Mouse (Mus musculus) forebrain, embryonic 14.5 days (tissue): ENCODE measurements around the gene Sgsh. TPM values are rescaled to one million over a fixed set of nuclear protein-coding genes. Genes with fewer than 3 reads are reported as not detected.

Source experiments
- ATAC-seq: fragments of 200-750 bp; cut with Nextera tagmentation; 2 replicates; pipeline ENCODE4 v1.8.0; 2017; ENCODE audit warnings: mild to moderate bottlenecking, moderate library complexity
- DNase-seq: peaks from one replicate; pipeline ENCODE4 v3.0.0-alpha.2; 2015; ENCODE audit warnings: low spot score
- H3K27ac ChIP-seq: fragments of 300-500 bp; sonication (generic); 2 replicates; pipeline ENCODE4 v1.5.1; 2014; ENCODE audit warnings: low read depth, mild to moderate bottlenecking, control low read depth, low read length, moderate library complexity
- H3K27me3 ChIP-seq: fragments of 300-500 bp; sonication (generic); replicated peaks from 2 replicates; pipeline ENCODE4 v1.6.1; 2014; ENCODE audit warnings: low read length, control low read depth, mixed read lengths; ENCODE audit not compliant: control insufficient read depth, insufficient read depth
- H3K36me3 ChIP-seq: fragments of 300-500 bp; sonication (generic); 2 replicates; pipeline ENCODE4 v1.6.1; 2014; ENCODE audit warnings: low read length, control low read depth; ENCODE audit not compliant: control insufficient read depth, insufficient read depth
- H3K4me1 ChIP-seq: fragments of 300-500 bp; sonication (generic); 2 replicates; pipeline ENCODE4 v1.6.1; 2014; ENCODE audit warnings: antibody characterized with exemption, low read length, control low read depth; ENCODE audit not compliant: control insufficient read depth, insufficient read depth
- H3K4me2 ChIP-seq: fragments of 300-500 bp; sonication (generic); 2 replicates; pipeline ENCODE4 v1.6.1; 2014; ENCODE audit warnings: mild to moderate bottlenecking, control low read depth, low read length
- H3K4me3 ChIP-seq: fragments of 300-500 bp; sonication (generic); 2 replicates; pipeline ENCODE4 v1.5.1; 2014; ENCODE audit warnings: low read depth, low read length, control low read depth
- H3K9ac ChIP-seq: fragments of 300-500 bp; sonication (generic); 2 replicates; pipeline ENCODE4 v1.6.1; 2014; ENCODE audit warnings: mild to moderate bottlenecking, low read length, control low read depth, moderate library complexity
- H3K9me3 ChIP-seq: fragments of 300-500 bp; sonication (generic); replicated peaks from 2 replicates; pipeline ENCODE4 v1.6.1; 2016; ENCODE audit warnings: low read length, control low read depth, mixed read lengths; ENCODE audit not compliant: control insufficient read depth
- WGBS: fragments of 180-500 bp; shearing (Covaris S2); extraction: QIAGEN DNeasy Blood & Tissue Kit; methylation state at CpG from one replicate; pipeline ENCODE4 v1.1.7; 2014; 5-methylcytosine and 5-hydroxymethylcytosine counted together
- polyA plus RNA-seq: library from polyadenylated mRNA; unstranded; fragments of >200 nt; fragmentation: Nextera tagmentation; extraction: Ambion mirVana; gene quantifications from 2 replicates; pipeline ENCODE4 v1.2.1, GENCODE M21; 2014

The Sgsh gene
- polyA plus RNA-seq, 1 experiment from 2014 or later = 2.7 TPM

DNA sequence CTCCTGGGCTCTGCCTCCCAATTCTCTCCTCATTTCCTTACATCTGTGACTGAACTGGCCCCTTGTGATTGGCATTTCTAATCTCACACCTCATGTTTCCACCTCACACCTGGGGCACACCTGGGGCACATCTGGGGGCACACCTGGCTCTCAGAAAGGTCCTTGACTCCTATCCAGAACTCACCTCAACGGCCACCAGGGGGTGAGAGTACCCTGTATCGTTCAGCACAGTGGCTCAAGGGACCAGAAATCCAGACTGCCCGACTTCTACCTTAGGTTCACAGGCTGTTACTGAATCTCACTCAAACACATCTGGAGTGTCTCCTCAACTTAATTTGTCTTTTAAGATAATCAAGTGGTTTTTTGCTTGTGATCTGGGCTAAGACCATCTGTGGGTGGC is 23.4 kb downstream of the Sgsh start:
- H3K9ac ChIP-seq = no peak overlapping the region
- ATAC-seq (no peak), DNase-seq (no peak)
- H3K27ac ChIP-seq = no peak overlapping the region
- H3K4me1 ChIP-seq = no peaks in the 10 kb centered on the region
- no peaks in the 10 kb centered on the region for H3K9me3 ChIP-seq
- no peaks in the 10 kb centered on the region for H3K27me3 ChIP-seq
- no peak overlapping the region for H3K4me2 ChIP-seq
- no peak overlapping the region for H3K4me3 ChIP-seq
- 42% methylated on average over 3 of the region's 3 CpGs for WGBS
- H3K36me3 ChIP-seq = no peaks in the 10 kb centered on the region

DNA sequence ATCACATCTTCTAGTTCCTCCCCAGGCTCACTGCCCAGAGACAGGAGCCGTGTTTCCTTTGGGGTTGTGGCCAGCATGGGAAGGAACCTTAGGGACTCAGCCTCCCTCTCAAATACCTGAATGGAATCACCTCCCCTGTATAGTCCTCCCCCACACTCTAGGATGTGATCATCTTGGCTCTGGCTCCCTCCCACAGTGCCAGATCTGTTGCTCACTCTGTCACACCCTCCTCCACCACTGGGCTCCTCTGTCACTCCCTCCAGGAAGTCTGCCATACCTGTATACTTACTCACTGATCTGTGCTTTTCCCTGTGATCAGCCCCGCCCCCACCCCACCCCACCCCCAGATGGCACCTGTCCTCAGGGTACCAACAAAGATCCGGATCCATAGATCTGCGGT is 24.7 kb downstream of the Sgsh start:
- H3K27ac ChIP-seq = no peak overlapping the region
- ATAC-seq = no peak
- H3K4me1 ChIP-seq = no peaks in the 10 kb centered on the region
- DNase-seq = no peak
- no peak overlapping the region for H3K4me3 ChIP-seq
- 70% methylated on average over 4 of the region's 4 CpGs for WGBS
- H3K4me2 ChIP-seq = no peak overlapping the region
- no peak overlapping the region for H3K9ac ChIP-seq
- H3K9me3 ChIP-seq = no peaks in the 10 kb centered on the region
- H3K36me3 ChIP-seq = no peaks in the 10 kb centered on the region
- H3K27me3 ChIP-seq = no peaks in the 10 kb centered on the region

DNA sequence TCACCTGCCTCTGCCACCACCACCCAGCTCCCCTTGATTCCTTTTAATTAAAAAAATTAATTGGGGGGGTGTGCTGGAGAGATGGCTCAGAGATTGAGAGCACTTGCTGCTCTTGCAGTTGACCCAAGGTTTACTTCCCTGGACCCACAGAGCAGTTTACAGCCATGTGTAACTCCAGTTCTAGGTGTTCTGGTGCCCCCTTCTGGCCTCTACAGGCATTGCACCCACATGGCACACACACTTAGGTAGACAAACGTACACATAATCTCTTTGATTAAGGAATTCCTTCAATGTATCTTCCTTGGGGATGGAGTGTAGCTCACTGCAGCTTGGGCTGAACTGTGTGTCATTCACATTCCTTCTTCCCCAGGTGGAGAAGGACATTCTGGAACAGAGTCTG is 30.3 kb downstream of the Sgsh start:
- no peak overlapping the region for H3K4me2 ChIP-seq
- H3K9me3 ChIP-seq = no peaks in the 10 kb centered on the region
- no peak for ATAC-seq
- no peak overlapping the region for H3K9ac ChIP-seq
- H3K27ac ChIP-seq = no peak overlapping the region
- no peaks in the 10 kb centered on the region for H3K27me3 ChIP-seq
- H3K4me1 ChIP-seq = no peaks in the 10 kb centered on the region
- no peaks in the 10 kb centered on the region for H3K36me3 ChIP-seq
- H3K4me3 ChIP-seq = no peak overlapping the region
- no peak for DNase-seq
- WGBS = 91% methylated on average over 1 of the region's 1 CpGs

DNA sequence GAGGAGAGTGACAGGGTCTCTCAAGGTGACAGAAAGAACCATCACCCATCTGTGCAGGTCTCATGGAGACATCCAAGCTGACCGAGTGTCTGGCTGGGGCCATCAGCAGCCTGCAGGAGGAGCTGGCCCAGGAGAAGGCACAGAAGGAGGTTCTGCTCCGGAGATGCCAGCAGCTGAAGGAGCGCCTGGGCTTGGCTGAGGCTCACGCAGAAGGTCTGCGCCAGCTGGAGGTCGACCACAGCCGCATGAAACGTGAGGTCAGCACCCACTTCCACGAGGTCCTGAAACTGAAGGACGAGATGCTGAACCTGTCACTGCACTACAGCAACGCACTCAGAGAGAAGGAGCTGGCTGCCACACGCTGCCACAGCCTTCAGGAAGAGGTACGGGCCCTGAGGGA is 32.8 kb downstream of the Sgsh start:
- H3K9ac ChIP-seq = no peak overlapping the region
- no peaks in the 10 kb centered on the region for H3K36me3 ChIP-seq
- no peak for ATAC-seq
- no peak overlapping the region for H3K27ac ChIP-seq
- H3K4me2 ChIP-seq = no peak overlapping the region
- 83% methylated on average over 13 of the region's 13 CpGs for WGBS
- H3K4me3 ChIP-seq = no peak overlapping the region
- H3K4me1 ChIP-seq = no peaks in the 10 kb centered on the region
- no peaks in the 10 kb centered on the region for H3K27me3 ChIP-seq
- no peaks in the 10 kb centered on the region for H3K9me3 ChIP-seq
- no peak for DNase-seq

DNA sequence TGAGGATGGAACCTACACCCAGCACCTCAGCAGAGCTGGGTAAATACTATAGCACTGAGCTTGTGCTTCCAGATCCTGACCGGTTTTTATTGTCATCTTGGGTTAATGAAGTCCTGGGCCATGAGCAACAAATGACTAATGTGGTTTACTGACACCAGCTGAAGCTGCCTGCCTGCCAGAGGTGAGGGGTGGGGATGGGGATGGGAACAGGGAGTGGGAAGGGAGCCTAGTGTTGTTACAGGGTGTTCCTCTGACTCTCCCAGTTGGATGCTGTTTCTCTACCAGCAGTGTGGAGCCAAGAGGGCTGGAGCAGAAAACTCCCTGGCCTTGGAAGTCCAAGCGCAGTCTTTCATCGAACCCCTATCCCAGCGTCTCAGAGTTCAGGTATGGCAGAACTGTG is 38.6 kb downstream of the Sgsh start:
- no peak for DNase-seq
- no peak overlapping the region for H3K4me2 ChIP-seq
- no peak overlapping the region for H3K27ac ChIP-seq
- no peaks in the 10 kb centered on the region for H3K36me3 ChIP-seq
- H3K9ac ChIP-seq = no peak overlapping the region
- no peaks in the 10 kb centered on the region for H3K9me3 ChIP-seq
- no peaks in the 10 kb centered on the region for H3K27me3 ChIP-seq
- no peak overlapping the region for H3K4me3 ChIP-seq
- no peak for ATAC-seq
- H3K4me1 ChIP-seq = no peaks in the 10 kb centered on the region
- WGBS = 86% methylated on average over 4 of the region's 4 CpGs

DNA sequence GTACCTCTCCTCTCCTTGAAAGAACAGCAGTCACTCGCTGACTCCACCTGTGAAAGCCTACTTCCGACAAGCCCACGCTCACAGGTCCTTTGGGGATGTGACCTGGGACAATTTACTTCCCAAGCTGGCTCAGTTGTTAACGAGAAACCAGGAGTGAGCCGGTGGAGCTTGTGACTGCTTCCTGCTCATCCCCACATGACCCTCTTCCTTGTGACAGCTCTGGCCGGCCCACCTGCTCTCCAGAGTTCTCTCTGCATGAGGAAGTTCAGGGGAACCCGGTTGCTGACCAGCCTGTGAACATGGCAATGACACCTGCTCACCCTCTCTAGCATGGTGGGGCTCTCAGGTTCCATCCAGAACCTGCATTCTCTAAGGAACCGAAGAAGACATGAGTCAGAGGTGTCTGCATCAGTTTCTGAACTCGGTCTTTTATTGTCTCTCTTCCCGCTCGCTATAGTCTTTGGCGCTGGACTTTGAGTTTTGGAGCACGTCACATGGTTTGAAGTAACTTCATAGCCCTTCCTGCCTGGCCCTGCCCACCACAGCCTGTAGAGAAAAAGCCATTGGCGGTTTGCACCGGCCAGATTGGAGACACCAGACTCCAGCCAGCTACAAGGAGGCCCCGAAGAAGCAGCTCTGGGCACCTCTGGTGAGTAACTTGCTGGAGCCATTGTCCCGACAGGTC is 40.9 kb downstream of the Sgsh start:
- ATAC-seq (no peak), DNase-seq (no peak)
- Histone ChIP-seq H3K4me2 (no peak overlapping the region), H3K36me3 (no peaks in the 10 kb centered on the region), H3K9me3 (no peaks in the 10 kb centered on the region), H3K27ac (no peak overlapping the region), H3K4me3 (no peak overlapping the region), H3K9ac (no peak overlapping the region), H3K27me3 (no peaks in the 10 kb centered on the region), H3K4me1 (no peaks in the 10 kb centered on the region)
- WGBS = 84% methylated on average over 17 of the region's 17 CpGs

DNA sequence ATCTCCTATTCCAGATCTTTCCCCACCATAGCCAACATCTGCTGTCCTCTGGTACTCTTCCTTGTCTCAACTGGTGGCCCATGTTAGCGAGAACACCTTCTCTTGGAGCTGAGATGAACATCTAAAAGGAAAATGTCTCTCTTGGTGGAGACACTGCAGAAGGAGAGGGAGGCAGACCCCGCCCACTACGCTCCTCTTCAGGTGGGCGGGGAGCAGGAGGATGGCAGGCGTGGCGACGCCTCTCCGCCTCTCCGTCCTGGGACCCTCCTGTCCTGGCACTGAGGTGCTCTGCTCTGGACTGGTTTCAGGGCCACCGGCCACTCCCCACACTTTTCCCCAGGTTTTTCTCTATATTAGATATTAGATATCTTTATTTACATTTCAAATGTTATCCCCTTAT is 44.7 kb downstream of the Sgsh start:
- WGBS = 9% methylated on average over 10 of the region's 10 CpGs
- Histone ChIP-seq H3K4me2 (no peak overlapping the region), H3K27ac (no peak overlapping the region), H3K27me3 (no peaks in the 10 kb centered on the region), H3K9ac (no peak overlapping the region), H3K4me3 (no peak overlapping the region), H3K4me1 (no peaks in the 10 kb centered on the region), H3K9me3 (no peaks in the 10 kb centered on the region), H3K36me3 (no peaks in the 10 kb centered on the region)
- ATAC-seq (no peak), DNase-seq (no peak)

DNA sequence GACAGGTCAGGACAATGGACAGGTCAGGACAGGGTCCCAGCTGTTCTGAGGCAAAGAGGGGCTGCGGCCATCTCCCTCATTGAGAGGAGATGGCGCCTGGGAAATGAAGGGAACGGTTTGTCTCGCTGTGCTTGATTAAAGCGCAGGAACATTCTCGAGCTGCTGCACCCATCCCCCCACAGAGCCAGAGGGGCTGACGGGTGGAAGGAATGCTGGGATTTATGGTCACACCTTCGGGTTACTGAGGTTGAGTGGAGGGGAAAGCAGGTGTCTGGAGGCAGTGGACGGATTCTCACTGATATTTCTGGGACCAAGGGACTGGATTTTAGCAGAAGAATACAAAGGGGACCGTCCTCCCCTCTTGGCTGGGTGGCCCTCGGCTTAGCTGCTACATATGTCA is 47.4 kb downstream of the Sgsh start:
- no peaks in the 10 kb centered on the region for H3K4me1 ChIP-seq
- no peaks in the 10 kb centered on the region for H3K27me3 ChIP-seq
- ATAC-seq (no peak), DNase-seq (no peak)
- H3K36me3 ChIP-seq = no peaks in the 10 kb centered on the region
- WGBS = 29% methylated on average over 11 of the region's 11 CpGs
- H3K9me3 ChIP-seq = no peaks in the 10 kb centered on the region
- H3K4me2 ChIP-seq = no peak overlapping the region
- no peak overlapping the region for H3K9ac ChIP-seq
- H3K4me3 ChIP-seq = no peak overlapping the region
- no peak overlapping the region for H3K27ac ChIP-seq

DNA sequence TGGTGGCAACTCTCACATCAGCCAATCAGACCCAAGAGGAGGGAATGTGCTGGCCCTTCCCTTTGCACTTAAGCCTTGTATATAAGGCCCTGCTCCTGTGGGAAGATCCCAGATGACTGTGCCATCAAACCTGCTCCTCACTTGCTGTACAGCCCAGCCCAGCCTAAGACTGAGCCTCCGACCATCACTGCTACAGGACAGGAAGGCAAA is 47.8 kb downstream of the Sgsh start, which contains the start of gene Card14:
Gene Card14, plus strand, starts transcription at position 111 of the 210 bp plus-strand sequence.
- DNase-seq = no peak
- no peak within 1 kb of the TSS for H3K9ac ChIP-seq
- ATAC-seq = no peak
- no peak within 1 kb of the TSS for H3K27ac ChIP-seq
- no peaks in the 10 kb centered on the region for H3K36me3 ChIP-seq
- WGBS = 74% methylated on average over 1 of the region's 1 CpGs
- no peaks in the 10 kb centered on the region for H3K27me3 ChIP-seq
- no peak within 1 kb of the TSS for H3K4me2 ChIP-seq
- no peaks in the 10 kb centered on the region for H3K9me3 ChIP-seq
- no peak within 1 kb of the TSS for H3K4me3 ChIP-seq
- H3K4me1 ChIP-seq = no peaks in the 10 kb centered on the region
